Mouse (Mus musculus) kidney, adult 2 months (tissue): ENCODE measurements at regions not wholly inside any gene's neighbourhood (a gene's known extent, or its start where the extent isn't known, plus 50 kb on each side); places are given as distances from the start of the nearest gene placed in this dataset.

Experiments used
- DNase-seq: peaks from one replicate; pipeline ENCODE4 v3.0.0; 2021
- H3K27ac ChIP-seq: fragments of 200-500 bp; 2 replicates; pipeline ENCODE4 v1.5.1; 2012; ENCODE audit warnings: low read depth, low read length, control low read depth, inconsistent platforms; ENCODE audit not compliant: insufficient read depth
- H3K27me3 ChIP-seq: fragments of 200-500 bp; replicated peaks from 2 replicates; pipeline ENCODE4 v1.6.1; 2012; ENCODE audit warnings: mild to moderate bottlenecking, moderate library complexity, low read length, inconsistent platforms; ENCODE audit not compliant: control insufficient read depth, insufficient read depth
- H3K36me3 ChIP-seq: fragments of 200-500 bp; 2 replicates; pipeline ENCODE4 v1.6.1; 2012; ENCODE audit warnings: mild to moderate bottlenecking, moderate library complexity, low read length, inconsistent platforms; ENCODE audit not compliant: control insufficient read depth, insufficient read depth
- H3K4me1 ChIP-seq: fragments of 200-500 bp; 2 replicates; pipeline ENCODE4 v1.6.1; 2011; ENCODE audit warnings: low read length; ENCODE audit not compliant: control insufficient read depth, insufficient read depth
- H3K4me3 ChIP-seq: fragments of 200-500 bp; 2 replicates; pipeline ENCODE4 v1.5.1; 2011; ENCODE audit warnings: mild to moderate bottlenecking, low read depth, low read length, control low read depth; ENCODE audit not compliant: insufficient read depth
- CTCF ChIP-seq: fragments of 200-500 bp; conservative IDR thresholded peaks from 2 replicates; pipeline ENCODE4 v1.5.1; 2011; ENCODE audit warnings: low read depth, mild to moderate bottlenecking, control low read depth, low read length, moderate library complexity, mixed read lengths; ENCODE audit not compliant: insufficient read depth, insufficient read length
- POLR2A ChIP-seq: fragments of 200-500 bp; IDR thresholded peaks from one replicate; pipeline ENCODE4 v1.6.1; 2011; ENCODE audit warnings: low read depth, low read length, control low read depth
- WGBS: fragments of 180-500 bp; shearing (Covaris S2); methylation state at CpG from one replicate; pipeline ENCODE4 v1.1.7; 2018; 5-methylcytosine and 5-hydroxymethylcytosine counted together

DNA sequence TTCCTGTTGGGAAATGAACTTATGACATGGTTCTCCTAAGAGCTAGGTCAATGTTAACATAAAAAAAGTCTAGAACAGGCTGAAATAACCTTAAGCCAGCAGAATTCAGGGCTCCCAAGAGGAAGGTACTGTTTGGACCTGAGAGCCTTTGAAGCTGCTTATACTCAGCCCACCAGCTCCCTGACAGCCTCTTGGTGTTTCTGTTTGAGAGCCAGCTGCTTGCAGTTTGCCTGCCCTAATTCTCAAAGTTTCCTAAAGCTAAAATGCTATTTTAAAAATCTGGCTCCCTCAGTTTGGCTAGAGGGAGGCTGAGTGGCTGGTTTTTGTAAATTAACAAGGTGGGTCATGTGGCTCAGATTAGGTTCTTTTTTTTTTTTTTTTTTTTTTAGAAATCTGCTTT lies 72.5 kb upstream of the Bmp4 start:
- Histone ChIP-seq H3K4me1 (no peaks in the 10 kb centered on the region), H3K27ac (no peak overlapping the region), H3K36me3 (no peaks in the 10 kb centered on the region), H3K4me3 (no peak overlapping the region), H3K27me3 (no peaks in the 10 kb centered on the region)
- TF ChIP-seq CTCF (no peak), POLR2A (no peak)
- DNase-seq: no peak

DNA sequence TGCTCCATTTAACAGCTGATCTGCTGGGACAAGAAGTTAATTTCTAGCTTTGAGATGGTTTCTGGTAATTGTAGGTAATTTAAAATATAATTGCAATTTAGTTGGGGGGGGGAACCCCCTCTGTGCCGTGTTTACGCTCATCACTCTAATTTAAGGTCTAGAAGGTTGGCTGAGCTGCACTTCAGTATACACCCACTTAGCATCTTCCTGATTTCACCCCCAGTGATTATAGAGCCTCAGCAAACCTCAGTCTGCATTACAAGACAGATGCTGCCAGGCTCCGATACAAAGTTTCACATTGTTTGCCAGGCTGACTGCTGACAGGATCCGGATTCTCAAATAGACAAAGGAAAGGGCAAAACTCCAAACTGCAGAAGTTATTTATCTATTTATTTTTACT lies 71.5 kb upstream of the Bmp4 start:
- WGBS: 84% methylated on average over 4 of the region's 4 CpGs
- TF ChIP-seq POLR2A (no peak), CTCF (no peak)
- DNase-seq: no peak
- Histone ChIP-seq H3K4me3 (no peak overlapping the region), H3K4me1 (no peaks in the 10 kb centered on the region), H3K27me3 (no peaks in the 10 kb centered on the region), H3K27ac (no peak overlapping the region), H3K36me3 (no peaks in the 10 kb centered on the region)

DNA sequence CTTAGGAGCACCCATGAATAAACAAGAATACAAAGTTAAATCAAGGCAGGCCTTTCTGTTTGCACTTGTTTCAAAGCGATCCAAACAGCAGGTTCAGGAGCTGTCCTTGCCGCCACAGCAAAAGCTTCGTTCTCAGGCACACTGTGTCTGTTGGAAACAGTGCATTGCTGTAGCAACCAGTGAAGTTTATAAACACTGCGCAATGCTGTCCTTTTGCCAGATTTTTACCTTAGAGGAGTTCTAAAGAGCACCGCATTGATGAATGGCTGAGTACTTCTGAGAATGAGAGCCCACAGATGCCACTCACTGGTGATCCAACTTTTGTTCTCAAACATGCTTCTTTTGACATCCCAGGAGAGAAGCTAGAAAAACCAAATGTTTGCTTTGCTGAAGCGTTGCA lies 64.0 kb upstream of the Bmp4 start:
- TF ChIP-seq POLR2A (no peak), CTCF (no peak)
- 82% methylated on average over 6 of the region's 6 CpGs for WGBS
- H3K4me3 ChIP-seq: no peak overlapping the region
- DNase-seq: no peak
- H3K4me1 ChIP-seq: no peaks in the 10 kb centered on the region
- H3K27ac ChIP-seq: no peak overlapping the region
- H3K27me3 ChIP-seq: no peaks in the 10 kb centered on the region
- H3K36me3 ChIP-seq: no peaks in the 10 kb centered on the region

DNA sequence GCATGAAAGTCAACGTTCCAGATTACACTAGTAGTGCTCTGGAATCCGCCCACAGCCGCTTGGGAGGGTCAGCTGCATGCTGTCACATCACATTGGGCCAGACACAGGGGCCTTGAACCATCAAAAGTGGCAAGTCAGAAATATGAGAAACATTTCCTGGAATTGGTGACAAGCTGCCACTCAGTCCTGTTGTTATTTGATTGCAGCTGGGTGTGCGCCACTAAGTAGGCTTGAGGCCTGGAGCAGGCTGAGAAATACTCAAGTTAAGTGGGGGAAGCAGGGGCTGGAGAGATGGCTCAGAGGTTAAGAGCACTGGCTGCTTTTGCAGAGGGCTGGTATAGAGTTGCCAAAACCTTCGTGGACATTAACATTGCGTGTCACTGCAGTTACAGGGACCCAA lies 51.2 kb upstream of the Bmp4 start:
- WGBS: 86% methylated on average over 6 of the region's 6 CpGs
- H3K27me3 ChIP-seq: no peaks in the 10 kb centered on the region
- no peak overlapping the region for H3K27ac ChIP-seq
- DNase-seq: no peak
- no peaks in the 10 kb centered on the region for H3K36me3 ChIP-seq
- no peak overlapping the region for H3K4me3 ChIP-seq
- H3K4me1 ChIP-seq: no peaks in the 10 kb centered on the region
- TF ChIP-seq POLR2A (no peak), CTCF (no peak)
